Mouse (Mus musculus) testis, postnatal 10 days (tissue): ENCODE results near the gene Ak2.

Experiments used
- DNase-seq: peaks from one replicate; pipeline ENCODE4 v3.0.0; 2021; ENCODE audit warnings: low spot score

Ak2 gene

DNA sequence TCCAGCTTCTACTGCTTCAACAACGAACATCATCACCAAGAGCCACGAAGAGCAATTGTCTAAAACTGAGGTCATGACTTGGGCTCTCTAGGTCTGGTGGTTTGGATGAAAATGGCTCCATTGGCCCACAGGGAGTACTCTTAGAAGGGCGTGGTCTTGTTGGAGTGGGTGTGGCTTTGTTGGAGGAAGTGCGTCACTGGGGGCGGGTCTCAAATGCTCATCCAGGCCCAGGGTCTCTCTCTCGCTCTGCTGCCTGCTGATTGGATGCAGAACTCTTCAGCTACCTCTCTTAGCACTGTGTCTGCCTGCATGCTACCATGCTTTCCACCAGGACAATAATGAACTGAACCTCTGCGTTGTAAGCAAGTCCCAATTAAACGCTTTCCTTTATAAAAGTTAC lies 17.1 kb upstream of the Ak2 start:
- no peak for DNase-seq

DNA sequence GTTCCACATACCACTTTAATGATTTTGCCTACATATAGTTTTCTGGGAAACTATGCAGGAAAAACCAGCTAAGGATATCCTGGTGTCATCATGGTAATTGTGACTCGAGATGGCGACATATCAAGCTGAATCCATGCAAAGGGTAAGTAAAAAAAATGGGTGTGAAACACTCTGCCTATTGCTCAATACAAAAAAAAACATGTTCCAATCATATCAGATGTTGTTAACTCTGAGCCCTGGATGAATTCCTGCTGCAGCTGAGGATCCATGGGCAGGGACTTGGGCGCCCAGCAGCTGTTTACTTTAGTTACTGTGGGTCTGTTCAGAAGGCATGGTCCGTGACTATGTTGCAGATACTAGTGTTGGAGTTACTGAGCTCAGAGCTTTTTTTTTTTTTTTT lies 15.2 kb upstream of the Ak2 start:
- DNase-seq = no peak

DNA sequence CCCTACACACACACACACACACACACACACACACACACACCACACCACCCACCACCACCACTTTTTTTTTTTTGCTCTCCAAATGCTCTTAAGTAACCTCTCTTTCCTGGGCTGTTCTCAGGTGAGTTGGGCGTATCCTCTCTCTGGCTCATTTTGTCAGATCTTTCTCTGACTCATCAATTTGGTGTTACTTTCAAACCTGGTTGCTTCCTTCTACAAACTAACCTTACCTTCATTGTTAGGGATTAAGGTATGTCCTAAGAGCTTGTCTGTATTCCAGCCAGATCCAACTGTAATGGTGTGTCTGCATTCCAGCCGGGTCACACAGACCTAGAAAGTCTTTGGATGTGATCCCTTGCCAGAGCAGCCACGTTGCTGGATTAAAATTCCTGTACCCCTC lies 14.5 kb upstream of the Ak2 start:
- DNase-seq = no peak

- DNase-seq = no peak
These were observed 13.1 kb upstream of the Ak2 start for GRCm38 (mm10) chr4:128978634-128979033.

GRCm38 (mm10) chr4:128980890-128981832 lies 10.6 kb upstream of the Ak2 start:
- no peak for DNase-seq

- DNase-seq = no peak
These were observed 10.0 kb upstream of the Ak2 start for GRCm38 (mm10) chr4:128981833-128982180.

DNA sequence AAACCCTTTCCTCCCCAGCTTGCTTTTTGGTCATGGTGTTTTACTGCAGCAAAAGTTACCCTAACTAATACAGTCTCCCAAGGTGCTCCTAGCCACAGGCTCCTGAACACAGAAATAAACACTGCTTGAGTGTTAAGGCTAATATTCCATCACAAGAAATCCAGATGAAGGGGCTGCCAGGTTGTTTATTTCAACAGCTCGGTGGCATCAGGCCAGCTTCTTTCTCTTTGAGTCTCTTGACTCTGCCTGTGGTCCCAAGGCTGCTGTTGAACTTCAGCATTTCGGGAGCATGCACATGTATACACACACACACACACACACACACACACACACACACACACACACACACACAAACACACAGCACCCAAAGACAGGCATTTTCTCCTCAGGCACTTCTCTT lies 8.6 kb upstream of the Ak2 start:
- no peak for DNase-seq

DNA sequence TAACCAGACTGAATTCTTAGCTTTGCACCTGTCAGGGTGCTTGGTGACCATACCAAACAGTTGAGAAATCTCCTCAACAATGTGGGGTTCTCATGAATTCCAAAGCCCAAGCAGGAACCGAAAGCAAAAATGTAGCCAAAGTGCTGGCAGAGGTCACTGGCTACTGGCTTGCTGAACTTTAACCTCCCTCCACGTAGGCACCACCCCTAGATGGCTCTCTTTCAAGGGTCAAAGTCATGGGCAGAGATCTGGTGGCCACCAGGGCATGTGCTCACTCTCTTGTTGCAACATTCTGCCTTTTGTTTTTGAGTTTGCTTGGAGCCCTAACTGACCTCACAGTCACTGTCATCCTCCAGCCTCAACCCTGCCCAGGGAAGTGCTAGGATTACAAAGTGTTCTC lies 8.1 kb upstream of the Ak2 start:
- no peak for DNase-seq

GRCm38 (mm10) chr4:128984600-128984999 lies 7.2 kb upstream of the Ak2 start:
- no peak for DNase-seq

GRCm38 (mm10) chr4:128988911-128989310 lies 2.8 kb upstream of the Ak2 start:
- DNase-seq = no peak

DNA sequence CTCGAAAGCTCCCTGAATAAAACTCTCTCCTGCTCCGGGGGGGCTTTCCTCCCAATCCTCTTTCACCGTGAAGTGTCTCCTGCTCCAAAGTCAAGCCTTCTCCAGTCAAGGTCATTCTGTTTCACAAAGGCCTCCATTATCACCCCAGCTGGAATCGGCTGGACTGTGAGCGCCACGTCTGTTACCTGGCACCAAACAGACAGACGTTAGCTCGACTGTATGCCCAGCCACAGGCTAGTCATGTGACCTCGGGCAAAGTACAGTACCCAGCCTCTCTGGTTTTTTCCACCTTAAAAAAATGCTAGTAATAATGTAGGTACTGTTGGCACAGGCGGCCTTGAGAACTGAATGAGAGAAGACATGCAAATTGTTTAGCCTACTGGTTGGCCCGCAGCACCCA lies 2.1 kb upstream of the Ak2 start:
- DNase-seq = no peak

DNA sequence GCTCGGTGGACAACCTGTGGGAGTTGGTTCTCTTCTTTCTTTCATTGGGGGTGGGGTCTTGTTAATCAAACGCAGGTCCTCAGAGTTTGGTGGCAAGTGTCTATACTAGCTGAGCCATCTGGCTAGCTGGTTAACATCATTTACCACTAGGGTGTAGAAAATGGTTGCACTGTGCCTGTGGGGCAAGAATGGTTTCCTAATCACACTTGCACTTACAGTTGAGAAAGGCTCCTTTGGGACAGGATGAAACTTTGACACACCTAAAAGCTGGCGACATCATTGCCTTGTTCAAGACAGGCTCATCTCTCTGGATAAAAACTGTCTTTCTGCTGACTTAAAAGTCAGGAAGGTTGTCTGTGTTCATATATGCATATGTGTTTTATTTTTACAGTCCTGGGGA lies 418 bp downstream of the Ak2 start:
- no peak for DNase-seq

- peak; percentile 95 for DNase-seq
These were observed 1.4 kb downstream of the Ak2 start for GRCm38 (mm10) chr4:128993025-128993662.

- DNase-seq = no peak
These were observed 1.9 kb downstream of the Ak2 start for GRCm38 (mm10) chr4:128993675-128994074.

DNA sequence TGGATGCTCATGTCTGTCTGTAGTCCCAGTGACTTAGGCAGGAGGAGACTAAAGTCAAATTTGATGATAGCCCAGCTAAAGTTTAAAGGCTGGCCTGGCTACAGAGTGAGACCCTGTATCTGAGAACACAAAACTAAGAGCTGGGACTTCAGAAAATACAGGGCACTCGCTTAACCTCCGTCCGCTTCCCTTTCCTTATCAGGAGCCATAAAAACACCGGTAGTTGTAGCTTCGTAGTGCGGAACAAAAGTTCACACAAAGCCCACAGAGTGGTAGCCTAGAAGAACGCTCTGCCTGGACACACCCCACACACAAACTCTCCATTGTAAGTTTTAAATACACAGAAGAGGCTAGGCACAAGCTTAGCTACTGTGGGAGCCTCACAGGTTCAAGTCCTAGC lies 3.5 kb downstream of the Ak2 start:
- DNase-seq = no peak

DNA sequence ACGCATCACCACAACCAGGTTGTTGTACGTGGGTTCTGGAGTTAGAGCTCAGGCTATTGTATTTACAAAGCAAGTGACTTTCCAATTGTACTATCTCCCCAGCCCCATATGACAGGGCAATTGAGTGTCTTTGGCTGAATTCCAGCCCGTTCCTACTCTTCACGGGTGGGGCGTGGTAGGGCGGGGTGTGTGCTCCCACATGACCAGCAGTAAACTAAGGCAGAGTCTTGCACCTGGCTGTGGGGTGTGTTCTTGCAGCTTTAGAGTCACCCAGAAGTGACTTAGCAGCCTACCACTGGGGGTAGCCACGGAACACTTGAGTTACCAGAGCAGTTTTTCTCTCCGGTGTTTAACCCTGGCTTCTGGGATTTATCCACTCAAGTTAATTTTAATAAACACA lies 5.5 kb downstream of the Ak2 start:
- no peak for DNase-seq

GRCm38 (mm10) chr4:128998401-128998800 lies 6.6 kb downstream of the Ak2 start:
- no peak for DNase-seq

- no peak for DNase-seq
These were observed 9.0 kb downstream of the Ak2 start for GRCm38 (mm10) chr4:129000786-129001185.

- DNase-seq = no peak
These were observed 12.0 kb downstream of the Ak2 start for GRCm38 (mm10) chr4:129003720-129004119.

DNA sequence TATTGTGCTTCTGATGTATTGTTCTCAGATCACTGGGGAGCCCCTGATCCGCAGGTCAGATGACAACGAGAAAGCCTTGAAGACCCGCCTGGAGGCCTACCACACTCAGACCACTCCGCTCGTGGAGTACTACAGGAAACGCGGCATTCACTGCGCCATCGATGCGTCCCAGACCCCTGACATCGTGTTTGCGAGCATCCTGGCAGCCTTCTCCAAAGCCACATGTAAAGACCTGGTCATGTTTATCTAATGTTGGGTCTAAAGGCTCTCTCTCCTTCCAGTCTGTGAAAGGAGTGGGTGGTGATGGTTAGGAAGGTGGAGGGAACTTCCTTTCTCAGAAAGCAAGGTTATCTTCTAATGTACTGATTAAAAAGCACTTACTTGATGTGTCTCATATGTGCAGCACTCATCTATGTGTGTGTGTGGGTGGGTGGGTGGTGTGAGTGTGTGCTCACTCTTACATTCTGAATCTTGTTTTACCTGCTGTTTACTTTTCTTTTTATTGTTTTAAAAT lies 16.3 kb downstream of the Ak2 start:
- no peak for DNase-seq

- DNase-seq = no peak
These were observed 16.9 kb downstream of the Ak2 start for GRCm38 (mm10) chr4:129008672-129009071.

GRCm38 (mm10) chr4:129009521-129009920 lies 17.8 kb downstream of the Ak2 start:
- no peak for DNase-seq

- DNase-seq = no peak
These were observed 19.9 kb downstream of the Ak2 start for GRCm38 (mm10) chr4:129011604-129012121.
